Mouse (Mus musculus): ENCODE measurements around the gene Col4a2.

The Col4a2 gene

GRCm38 (mm10) chr8:11312349-11313175, at the start of gene Col4a2, which contains the start of gene Col4a1:
TSS of gene Col4a2 (plus strand) at chr8:11312805.
TSS of gene Col4a1 (minus strand) at chr8:11312826.
- DNase-seq = peak; percentile 16 to 35

GRCm38 (mm10) chr8:11263848-11264247, 48.8 kb upstream of the Col4a2 start:
- no peak for DNase-seq

- DNase-seq = no peak
Observed at GRCm38 (mm10) chr8:11265971-11266370, 46.6 kb upstream of the Col4a2 start.

GRCm38 (mm10) chr8:11266471-11266870, 46.1 kb upstream of the Col4a2 start:
- DNase-seq = no peak

GRCm38 (mm10) chr8:11268753-11269152, 43.9 kb upstream of the Col4a2 start:
- no peak for DNase-seq

GRCm38 (mm10) chr8:11270826-11271225, 41.8 kb upstream of the Col4a2 start:
- no peak for DNase-seq

GRCm38 (mm10) chr8:11272205-11272604, 40.4 kb upstream of the Col4a2 start:
- DNase-seq = no peak

- DNase-seq = no peak
Observed at GRCm38 (mm10) chr8:11273506-11274158, 39.0 kb upstream of the Col4a2 start.

GRCm38 (mm10) chr8:11274415-11274814, 38.2 kb upstream of the Col4a2 start:
- no peak for DNase-seq

- no peak for DNase-seq
Observed at GRCm38 (mm10) chr8:11276286-11276685, 36.3 kb upstream of the Col4a2 start.

GRCm38 (mm10) chr8:11277602-11278051, 35.0 kb upstream of the Col4a2 start:
- no peak for DNase-seq

GRCm38 (mm10) chr8:11278101-11278611, 34.4 kb upstream of the Col4a2 start:
- peak in 1 of 2 experiments; percentile 10 for DNase-seq

- no peak for DNase-seq
Observed at GRCm38 (mm10) chr8:11279296-11279826, 33.2 kb upstream of the Col4a2 start.

GRCm38 (mm10) chr8:11280721-11281268, 31.8 kb upstream of the Col4a2 start:
- DNase-seq = no peak

- DNase-seq = no peak
Observed at GRCm38 (mm10) chr8:11282139-11282538, 30.5 kb upstream of the Col4a2 start.

- no peak for DNase-seq
Observed at GRCm38 (mm10) chr8:11282696-11283095, 29.9 kb upstream of the Col4a2 start.

GRCm38 (mm10) chr8:11283217-11283616, 29.4 kb upstream of the Col4a2 start:
- no peak for DNase-seq

GRCm38 (mm10) chr8:11285437-11285836, 27.2 kb upstream of the Col4a2 start:
- DNase-seq = no peak

GRCm38 (mm10) chr8:11287139-11287538, 25.5 kb upstream of the Col4a2 start:
- no peak for DNase-seq

- no peak for DNase-seq
Observed at GRCm38 (mm10) chr8:11288286-11288685, 24.3 kb upstream of the Col4a2 start.

GRCm38 (mm10) chr8:11290533-11290932, 22.1 kb upstream of the Col4a2 start:
- DNase-seq = no peak

- no peak for DNase-seq
Observed at GRCm38 (mm10) chr8:11292611-11293010, 20.0 kb upstream of the Col4a2 start.

- DNase-seq = no peak
Observed at GRCm38 (mm10) chr8:11296282-11296943, 16.2 kb upstream of the Col4a2 start.

All from cerebellum, postnatal 25 days (tissue).